Mouse (Mus musculus) ES-E14 (cell line): ENCODE data around the gene Naif1.
"Not testable (repeated sequence)": the region's sequence is repeated elsewhere in the genome, so short reads cannot be mapped to it uniquely, and the experiment has no call there.

Source experiments
- ZC3H11A ChIP-seq: IDR thresholded peaks from 2 replicates; pipeline ENCODE4 v1.6.1; 2012; ENCODE audit warnings: low read depth, mild to moderate bottlenecking, inconsistent platforms, low read length, borderline replicate concordance
- ZNF384 ChIP-seq: IDR thresholded peaks from 2 replicates; pipeline ENCODE4 v1.6.1; 2012; ENCODE audit warnings: low read depth, low read length, inconsistent platforms

GRCm38 (mm10) chr2:32475361-32475760 is 25.1 kb downstream of the Naif1 start:
- not testable (repeated sequence) for TF ChIP-seq ZC3H11A, ZNF384
